Mouse (Mus musculus) NIH3T3 (cell line): Measurements from ENCODE around the gene Larp7.
A peak's percentile ranks its signal among the peaks of the same experiment; 100 is the strongest.

Experiments used
- DNase-seq: peaks from one replicate; pipeline ENCODE4 v3.0.0-alpha.2; 2012; ENCODE audit warnings: low read depth

Larp7 gene

DNA sequence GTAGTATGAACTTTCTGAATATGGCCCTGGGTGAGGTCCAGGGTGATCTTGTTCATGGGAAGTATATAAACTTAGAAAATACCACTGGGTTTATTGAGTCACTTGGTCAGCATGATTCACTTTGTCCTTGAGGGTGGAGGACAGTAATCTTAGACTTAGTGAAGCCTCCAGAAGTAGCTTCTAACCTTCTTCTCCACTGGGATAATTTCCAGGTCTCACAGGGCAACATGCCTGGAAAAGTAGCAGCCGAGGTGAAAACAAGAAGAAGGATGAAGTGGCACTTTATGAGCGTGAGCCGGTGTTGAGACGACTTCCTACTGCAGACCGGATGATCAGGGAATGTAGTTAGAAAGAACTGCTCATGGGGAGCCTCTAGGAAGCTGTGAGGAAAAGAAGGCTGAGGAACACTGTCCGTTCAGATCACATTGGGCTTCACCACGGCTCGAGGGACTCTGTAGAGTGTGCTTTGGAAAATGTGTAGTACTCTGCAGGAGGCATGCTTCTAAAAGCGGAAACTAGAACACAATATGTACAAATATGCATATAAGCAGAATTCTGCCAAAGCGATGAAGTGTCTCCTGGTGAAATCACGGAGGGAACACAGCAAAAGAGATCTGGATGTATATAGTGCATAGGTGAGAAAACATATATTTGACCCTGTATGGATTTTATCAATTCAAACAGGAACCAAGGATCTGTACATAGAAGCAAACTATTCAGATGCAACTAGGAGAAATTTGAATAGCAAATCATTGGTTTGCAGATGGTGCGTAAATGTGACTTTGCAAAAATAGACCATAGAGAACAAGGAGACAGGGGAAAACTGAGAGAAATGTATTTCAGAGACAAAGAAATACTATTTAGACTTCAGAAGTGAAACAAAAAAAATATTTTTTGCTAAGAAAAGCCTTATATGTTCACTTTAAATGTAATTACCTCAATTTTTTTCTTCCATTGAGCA, 41.1 kb downstream of the Larp7 start:
- DNase-seq = no peak

DNA sequence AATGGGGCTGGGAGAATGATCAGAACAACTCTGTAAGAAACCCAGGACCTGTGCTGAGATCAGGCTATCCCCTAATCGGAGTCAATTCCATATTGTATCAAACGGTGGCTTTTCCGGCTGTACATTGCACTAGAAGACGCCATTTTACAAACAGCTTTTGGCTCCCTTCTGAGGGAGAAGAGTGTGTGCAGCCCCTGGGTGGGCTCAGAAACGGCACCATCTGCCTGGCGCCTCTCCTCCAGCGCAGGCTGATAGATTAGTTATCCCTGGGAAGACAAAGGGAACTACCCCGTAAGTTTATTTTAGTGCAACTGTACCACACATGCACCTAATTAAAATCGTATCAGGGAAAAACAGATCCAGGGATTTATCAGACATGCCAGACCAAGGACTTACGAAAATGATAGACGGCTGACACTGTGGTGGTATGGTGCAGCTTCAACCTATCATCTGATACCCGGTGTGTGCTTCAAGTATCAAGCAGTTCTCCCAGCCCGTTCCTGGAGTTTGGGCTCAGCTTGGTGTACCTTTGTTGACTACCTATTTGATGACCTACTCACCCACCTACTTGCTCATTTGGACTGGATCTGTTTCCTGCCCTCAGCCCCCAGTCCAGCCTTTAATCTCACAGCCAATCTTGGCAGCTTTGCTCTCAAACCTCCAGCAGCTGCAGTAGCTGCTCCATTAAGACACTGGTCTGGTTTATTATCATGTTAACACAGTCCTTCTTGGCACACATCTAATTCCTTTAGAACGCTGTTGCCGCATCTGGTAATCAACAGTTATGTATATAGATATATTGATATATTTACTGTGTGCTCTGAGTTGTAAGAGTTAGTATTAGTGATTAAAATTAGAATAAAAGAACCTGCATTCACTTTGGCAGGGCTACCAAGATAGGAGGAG, 45.0 kb downstream of the Larp7 start:
- DNase-seq = no peak

DNA sequence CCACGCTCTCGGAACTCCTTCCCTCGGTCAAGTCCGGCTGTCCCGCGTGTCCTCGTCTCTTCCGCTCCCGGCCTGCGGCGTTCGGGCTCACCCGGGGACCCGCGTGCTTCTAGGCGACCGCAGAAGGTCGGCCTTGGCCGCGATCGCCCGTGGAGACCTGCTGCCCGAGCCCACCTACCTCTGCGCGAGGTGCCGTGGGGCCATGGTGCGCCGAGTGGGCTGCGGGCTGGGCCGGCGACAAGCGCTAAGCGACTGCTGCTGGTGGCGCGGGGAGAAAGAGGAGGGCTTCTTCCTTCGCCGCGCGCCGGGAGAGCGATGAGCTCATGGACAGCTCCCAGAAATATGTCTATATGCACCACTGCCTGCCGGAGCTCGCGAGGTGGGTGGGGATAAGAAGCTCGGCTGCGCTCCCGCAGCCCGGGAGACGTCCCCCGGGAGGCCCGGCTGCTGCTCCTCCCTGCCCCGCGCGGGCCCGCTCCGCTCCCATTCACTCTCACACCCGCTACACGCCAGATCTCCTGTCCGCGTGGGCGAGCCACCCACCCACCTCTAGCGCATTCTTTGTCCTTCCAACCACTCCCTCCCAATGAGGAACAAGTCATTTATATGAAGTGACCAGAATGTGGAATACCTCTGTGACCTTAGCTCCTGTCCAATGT, 54.3 kb downstream of the Larp7 start, which contains the start of gene Ank2:
Ank2 (minus strand) TSS at position 609 of the 659 bp plus-strand sequence.
- no peak for DNase-seq

DNA sequence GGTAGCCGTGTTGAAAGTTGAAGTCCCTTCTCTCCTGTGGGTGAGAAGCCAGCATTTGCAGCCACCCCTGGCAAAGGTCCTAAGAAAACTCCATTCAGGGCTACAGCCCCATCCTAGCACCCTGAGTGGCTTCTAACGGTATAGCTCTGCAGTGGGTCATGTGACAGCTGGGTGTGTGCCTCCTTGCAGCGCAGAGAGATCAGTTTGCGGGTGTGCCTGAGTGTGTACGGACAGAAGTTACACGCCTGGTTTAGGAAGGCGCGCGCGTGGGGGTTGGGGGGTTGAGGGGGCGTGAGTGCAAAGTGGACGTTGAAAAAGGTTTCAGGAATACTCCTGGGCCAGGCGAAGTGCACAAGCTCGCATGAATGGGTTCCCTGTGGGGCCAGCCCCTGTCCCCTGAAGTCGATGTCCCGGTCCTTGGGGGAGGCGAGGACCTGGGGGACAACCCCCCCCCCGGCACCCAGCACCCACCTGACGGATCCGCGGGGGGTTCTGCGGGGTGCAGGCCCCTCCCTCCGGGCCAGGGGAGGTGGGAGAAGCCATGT, 54.9 kb downstream of the Larp7 start:
- DNase-seq = no peak

DNA sequence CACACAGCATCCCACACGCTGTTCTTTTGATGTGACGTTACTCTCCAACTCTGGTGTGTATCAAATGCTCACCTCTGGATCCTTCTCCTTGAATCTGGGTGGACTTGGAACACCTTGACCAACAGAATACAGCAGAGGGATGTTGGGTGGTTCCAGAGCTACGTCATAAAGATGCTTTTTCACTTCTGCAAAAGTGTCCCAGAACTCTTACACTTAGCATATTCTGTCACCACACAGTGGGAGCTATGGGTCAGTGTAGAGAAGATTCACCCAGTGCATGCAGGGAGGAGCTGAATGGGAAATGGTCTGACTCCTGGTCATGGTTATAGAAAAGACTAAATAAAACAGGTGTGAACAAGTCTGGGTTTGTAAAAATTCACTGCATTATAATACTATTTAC, 60.5 kb downstream of the Larp7 start:
- DNase-seq = no peak

DNA sequence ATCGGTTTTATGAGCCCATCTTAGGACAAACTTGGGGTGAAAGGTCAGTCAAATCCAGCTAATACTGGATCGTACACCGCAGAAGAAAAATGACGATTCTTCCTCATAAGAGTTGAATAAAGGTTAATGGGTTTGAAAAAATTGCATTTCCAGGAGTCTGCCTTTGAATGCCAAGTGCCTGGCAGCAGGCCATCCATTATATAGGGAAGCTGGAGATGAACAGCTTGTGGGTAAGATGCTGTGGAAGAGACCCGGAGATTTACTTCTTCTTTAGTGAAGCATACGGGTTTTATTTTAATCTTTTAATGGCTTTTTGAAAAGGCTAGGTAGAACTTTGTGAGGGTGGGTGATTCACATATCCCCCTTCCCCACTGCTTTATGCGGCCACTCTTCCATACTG, 65.8 kb downstream of the Larp7 start:
- peak; percentile 15 for DNase-seq
